Mouse (Mus musculus) liver, embryonic 11.5 days (tissue): Measurements from ENCODE around the gene Olfr692. TPM values are rescaled to one million over a fixed set of nuclear protein-coding genes. Genes with fewer than 3 reads are reported as not detected.
"Not testable (repeated sequence)": the region's sequence is repeated elsewhere in the genome, so short reads cannot be mapped to it uniquely, and the experiment has no call there.

Experiments
- ATAC-seq: fragments of 200-750 bp; cut with Nextera tagmentation; replicated peaks from 2 replicates; pipeline ENCODE4 v1.8.0; 2017; ENCODE audit warnings: moderate number of reproducible peaks, mild to moderate bottlenecking, moderate TSS enrichment, moderate library complexity; ENCODE audit not compliant: low FRiP score
- DNase-seq: peaks from one replicate; pipeline ENCODE4 v3.0.0-alpha.2; 2017; ENCODE audit warnings: low spot score
- H3K27ac ChIP-seq: fragments of 300-500 bp; sonication (generic); 2 replicates; pipeline ENCODE4 v1.5.1; 2014; ENCODE audit warnings: mild to moderate bottlenecking, low read depth, low read length, control low read depth
- H3K27me3 ChIP-seq: fragments of 300-500 bp; sonication (generic); replicated peaks from 2 replicates; pipeline ENCODE4 v1.6.1; 2014; ENCODE audit warnings: low read length, mixed read lengths; ENCODE audit not compliant: control insufficient read depth, insufficient read depth
- H3K36me3 ChIP-seq: fragments of 300-500 bp; sonication (generic); 2 replicates; pipeline ENCODE4 v1.6.1; 2014; ENCODE audit warnings: mild to moderate bottlenecking, low read length, moderate library complexity, mixed read lengths; ENCODE audit not compliant: control insufficient read depth, insufficient read depth
- H3K4me1 ChIP-seq: fragments of 300-500 bp; sonication (generic); replicated peaks from 2 replicates; pipeline ENCODE4 v1.6.1; 2014; ENCODE audit warnings: low read length, mixed read lengths; ENCODE audit not compliant: control insufficient read depth, insufficient read depth
- H3K4me2 ChIP-seq: fragments of 300-500 bp; sonication (generic); 2 replicates; pipeline ENCODE4 v1.6.1; 2014; ENCODE audit warnings: mild to moderate bottlenecking, control low read depth, moderate library complexity
- H3K4me3 ChIP-seq: fragments of 300-500 bp; sonication (generic); 2 replicates; pipeline ENCODE4 v1.5.1; 2014; ENCODE audit warnings: low read depth, low read length, control low read depth
- H3K9ac ChIP-seq: fragments of 300-500 bp; sonication (generic); 2 replicates; pipeline ENCODE4 v1.6.1; 2014; ENCODE audit warnings: low read depth, low read length, control low read depth
- H3K9me3 ChIP-seq: fragments of 300-500 bp; sonication (generic); 2 replicates; pipeline ENCODE4 v1.6.1; 2016; ENCODE audit warnings: low read length, inconsistent platforms, mixed read lengths; ENCODE audit not compliant: control insufficient read depth
- WGBS: fragments of 180-500 bp; shearing (Covaris S2); extraction: QIAGEN DNeasy Blood & Tissue Kit; methylation state at CpG from one replicate; pipeline ENCODE4 v1.1.7; 2014; 5-methylcytosine and 5-hydroxymethylcytosine counted together
- polyA plus RNA-seq: library from polyadenylated mRNA; unstranded; fragments of >200 nt; fragmentation: Nextera tagmentation; extraction: Ambion mirVana; gene quantifications from 2 replicates; pipeline ENCODE4 v1.2.1, GENCODE M21; 2014

Olfr692 gene
- polyA plus RNA-seq, 1 experiment from 2014 or later: not detected

DNA sequence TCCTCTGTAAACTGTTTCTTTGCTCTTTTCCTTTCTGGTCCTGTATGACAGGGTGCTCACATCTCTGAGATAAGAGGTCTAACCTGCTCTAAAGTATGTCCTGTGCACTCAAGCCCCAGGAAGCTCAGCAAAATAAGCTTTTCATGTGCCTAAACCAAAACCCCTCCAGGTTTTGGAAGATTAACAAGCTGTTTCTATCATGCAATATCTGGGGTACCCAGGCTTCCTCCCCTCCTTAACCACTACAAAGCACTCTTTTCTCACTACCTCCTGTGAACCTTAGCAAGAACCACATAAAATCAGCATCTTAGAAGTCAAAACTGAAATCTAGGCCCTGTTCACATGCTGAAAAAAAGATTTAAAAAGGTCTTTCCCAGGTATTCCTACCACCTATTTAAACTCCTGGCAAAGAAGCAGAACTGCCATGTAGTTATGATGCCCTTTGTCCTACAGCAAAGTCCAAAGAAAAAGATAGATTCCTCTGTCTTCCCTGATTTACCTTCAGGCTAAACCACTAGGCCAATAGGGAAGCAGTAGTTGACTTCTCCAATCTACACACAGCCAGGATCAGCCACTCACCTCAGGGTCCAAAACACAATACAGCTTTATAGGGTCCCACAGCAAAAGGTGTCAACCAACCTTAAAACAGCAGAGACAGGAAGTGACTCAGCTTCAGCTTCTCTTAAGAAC, 27.2 kb downstream of the Olfr692 start:
- Histone ChIP-seq H3K36me3 (no peaks in the 10 kb centered on the region), H3K9ac (no peak overlapping the region), H3K9me3 (no peaks in the 10 kb centered on the region), H3K4me3 (no peak overlapping the region), H3K27ac (no peak overlapping the region), H3K27me3 (no peaks in the 10 kb centered on the region), H3K4me1 (peaks cover 7% of the 10 kb centered on the region; the same call in 1 of the 2 replicates), H3K4me2 (no peak overlapping the region)
- no peak for DNase-seq
- no peak for ATAC-seq

DNA sequence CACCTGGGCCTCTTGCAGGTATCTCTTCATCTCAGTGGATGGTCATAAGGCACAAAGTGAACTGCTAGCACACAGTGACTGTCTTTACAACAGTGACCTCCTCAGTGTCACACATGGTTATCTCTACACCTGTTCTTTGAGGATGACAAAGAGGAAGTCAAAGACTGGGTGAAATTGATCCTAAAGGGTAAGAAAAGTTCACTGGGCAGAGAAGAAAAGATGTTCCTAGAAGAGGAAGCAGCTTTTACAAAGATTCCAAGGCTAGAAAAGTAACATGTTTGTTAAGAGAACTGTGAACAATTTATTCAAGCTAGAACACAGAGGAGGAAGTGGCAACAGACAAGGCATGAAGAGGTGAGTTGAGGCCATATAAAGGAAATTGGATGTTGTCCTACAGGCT, 28.1 kb downstream of the Olfr692 start:
- no peak overlapping the region for H3K9ac ChIP-seq
- peaks cover 7% of the 10 kb centered on the region; the same call in 1 of the 2 replicates for H3K4me1 ChIP-seq
- H3K9me3 ChIP-seq: no peaks in the 10 kb centered on the region
- DNase-seq (no peak), ATAC-seq (no peak)
- no peak overlapping the region for H3K4me2 ChIP-seq
- no peaks in the 10 kb centered on the region for H3K36me3 ChIP-seq
- no peak overlapping the region for H3K4me3 ChIP-seq
- no peaks in the 10 kb centered on the region for H3K27me3 ChIP-seq
- no peak overlapping the region for H3K27ac ChIP-seq

DNA sequence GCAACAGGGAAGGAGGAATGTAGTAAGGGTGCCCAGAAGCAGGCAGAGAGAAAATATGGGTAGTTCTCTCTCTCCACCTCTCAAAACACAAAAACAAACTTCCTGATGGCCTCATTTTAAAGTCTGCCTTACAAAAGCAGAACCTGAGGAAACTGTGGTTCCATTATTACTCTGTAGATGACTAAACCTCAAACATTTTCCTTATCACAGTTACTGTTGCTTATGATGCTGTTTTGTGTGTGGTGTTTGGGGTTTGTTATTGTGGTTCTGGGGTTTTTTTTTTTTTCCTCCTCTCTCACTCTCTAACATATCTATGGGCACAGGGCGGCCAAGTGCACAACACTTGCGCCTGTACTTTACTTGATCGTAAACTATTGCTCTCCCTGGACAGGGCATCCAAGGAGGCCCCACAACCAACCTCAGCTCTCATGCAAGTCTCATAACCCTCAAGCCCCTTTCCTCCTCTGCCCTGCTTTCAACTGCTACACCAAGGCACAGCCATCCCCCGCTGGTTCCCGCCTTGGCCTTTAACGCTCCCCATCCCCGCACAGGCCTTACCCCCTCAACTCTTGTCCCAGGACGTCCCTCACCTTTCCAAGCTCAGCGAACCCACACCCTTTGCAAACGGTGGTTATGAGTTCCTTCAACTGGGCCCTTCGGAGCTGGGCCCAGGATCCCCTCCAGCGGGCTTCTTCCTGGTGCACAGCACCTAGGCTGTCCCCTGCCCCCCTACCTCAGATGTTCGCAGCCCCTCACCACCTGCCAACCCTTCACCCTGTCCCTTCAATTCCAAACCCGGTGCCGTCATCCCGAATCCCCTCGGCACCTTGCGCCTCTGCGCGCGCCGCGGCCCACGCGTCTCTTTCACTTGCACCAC, 31.3 kb downstream of the Olfr692 start:
- peaks cover 7% of the 10 kb centered on the region; the same call in 1 of the 2 replicates for H3K4me1 ChIP-seq
- peak; percentile 16 for ATAC-seq
- WGBS: 2% methylated on average over 25 of the region's 25 CpGs
- peak overlapping the region; percentile 40 for H3K27ac ChIP-seq
- H3K4me3 ChIP-seq: peak overlapping the region; percentile 84
- H3K9ac ChIP-seq: peak overlapping the region; percentile 81
- H3K9me3 ChIP-seq: no peaks in the 10 kb centered on the region
- H3K4me2 ChIP-seq: peak overlapping the region; percentile 90
- H3K27me3 ChIP-seq: no peaks in the 10 kb centered on the region
- H3K36me3 ChIP-seq: no peaks in the 10 kb centered on the region
- no peak for DNase-seq

- Histone ChIP-seq H3K27me3 (no peaks in the 10 kb centered on the region), H3K9me3 (no peaks in the 10 kb centered on the region), H3K4me3 (peak within 1 kb of the TSS; percentile 84), H3K4me1 (peaks cover 7% of the 10 kb centered on the region; the same call in 1 of the 2 replicates), H3K27ac (peak within 1 kb of the TSS; percentile 75), H3K4me2 (peak within 1 kb of the TSS; percentile 90), H3K36me3 (no peaks in the 10 kb centered on the region), H3K9ac (peak within 1 kb of the TSS; percentile 81)
- under 1% methylated on average over 53 of the region's 55 CpGs for WGBS
- ATAC-seq: peak; percentile 97
- DNase-seq: peak; percentile 100
Measured at GRCm38 (mm10) chr7:105399935-105400624, 32.0 kb downstream of the Olfr692 start, which contains the start of gene Fam160a2. Fam160a2 (minus strand) TSS chr7:105400054.

DNA sequence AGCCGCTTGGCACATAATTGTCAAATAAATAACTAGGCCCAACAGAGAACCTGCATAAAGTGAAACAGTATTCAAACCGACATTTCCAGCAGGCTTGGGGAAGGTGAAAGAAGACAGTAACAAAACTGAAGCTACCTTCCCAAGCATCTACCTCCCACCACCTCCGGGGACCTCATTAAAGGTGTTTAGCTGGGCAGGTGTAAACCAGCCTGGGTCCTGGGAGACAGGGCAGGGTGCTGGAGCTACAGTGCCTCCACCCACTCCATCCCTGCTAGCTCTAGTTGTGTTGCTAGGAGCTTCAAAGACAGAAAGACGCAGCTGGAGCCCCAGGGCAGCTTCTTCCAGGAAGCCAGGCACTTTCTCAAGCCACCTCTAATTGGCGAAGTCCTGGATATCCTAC, 36.2 kb downstream of the Olfr692 start, which contains the start of gene Cnga4:
Gene Cnga4 (plus strand): TSS at position 301 of the 400 bp plus-strand sequence.
- no peak within 1 kb of the TSS for H3K9ac ChIP-seq
- no peak for ATAC-seq
- H3K4me2 ChIP-seq: no peak within 1 kb of the TSS
- H3K27ac ChIP-seq: no peak within 1 kb of the TSS
- no peaks in the 10 kb centered on the region for H3K27me3 ChIP-seq
- H3K4me1 ChIP-seq: no peaks in the 10 kb centered on the region
- no peaks in the 10 kb centered on the region for H3K9me3 ChIP-seq
- WGBS: 72% methylated on average over 5 of the region's 5 CpGs
- no peaks in the 10 kb centered on the region for H3K36me3 ChIP-seq
- H3K4me3 ChIP-seq: no peak within 1 kb of the TSS
- no peak for DNase-seq

DNA sequence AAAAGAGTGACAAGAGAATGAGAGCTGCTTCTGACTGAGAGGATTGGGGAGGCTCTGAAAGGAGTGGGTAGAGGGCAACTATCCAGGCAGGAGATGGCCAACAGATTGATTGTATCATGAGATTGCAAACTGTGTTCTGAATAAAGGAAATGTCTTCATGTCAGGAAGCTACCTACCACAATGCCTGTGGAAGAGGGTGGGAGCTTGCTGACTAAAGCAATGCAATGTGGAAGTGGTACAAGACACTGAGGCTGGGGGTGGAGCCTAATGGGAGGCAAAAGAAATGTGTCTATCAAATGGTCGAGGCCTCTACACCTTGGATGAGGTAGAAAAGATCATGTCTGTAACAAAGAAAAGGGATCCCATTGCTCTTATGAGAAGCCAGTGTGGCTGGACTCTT, 38.3 kb downstream of the Olfr692 start:
- no peak for ATAC-seq
- Histone ChIP-seq H3K27ac (no peak overlapping the region), H3K4me1 (no peaks in the 10 kb centered on the region), H3K4me2 (no peak overlapping the region), H3K9ac (no peak overlapping the region), H3K9me3 (no peaks in the 10 kb centered on the region), H3K36me3 (no peaks in the 10 kb centered on the region), H3K4me3 (no peak overlapping the region), H3K27me3 (no peaks in the 10 kb centered on the region)
- no peak for DNase-seq
- WGBS: 70% methylated on average over 1 of the region's 1 CpGs

- H3K27me3 ChIP-seq, H3K4me2 ChIP-seq, H3K4me1 ChIP-seq, H3K4me3 ChIP-seq, ATAC-seq, H3K27ac ChIP-seq, H3K9ac ChIP-seq, H3K9me3 ChIP-seq, H3K36me3 ChIP-seq: not testable (repeated sequence)
- DNase-seq: peak; percentile 51
- 59% methylated on average over 8 of the region's 8 CpGs for WGBS
Measured at GRCm38 (mm10) chr7:105411874-105412632, 44.0 kb downstream of the Olfr692 start.

DNA sequence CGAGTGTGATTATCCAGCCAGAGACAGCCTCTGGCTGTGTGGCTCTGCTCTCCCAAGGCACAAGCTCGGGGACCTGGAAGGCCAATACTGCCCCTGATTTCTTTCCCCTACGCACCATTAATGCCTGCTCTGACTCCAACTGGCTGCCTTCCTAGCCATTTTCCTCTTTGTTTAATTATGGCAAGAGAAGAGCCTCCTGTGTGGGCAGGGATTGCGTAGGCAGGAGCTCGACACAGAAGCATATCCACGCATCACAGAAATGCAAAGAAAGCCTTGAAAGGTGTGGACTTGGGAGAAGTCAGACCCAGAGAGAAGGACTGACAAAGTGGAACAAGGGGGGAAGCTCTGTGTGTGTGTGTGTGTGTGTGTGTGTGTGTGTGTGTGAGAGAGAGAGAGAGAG, 46.4 kb downstream of the Olfr692 start:
- Histone ChIP-seq H3K9me3 (no peaks in the 10 kb centered on the region), H3K9ac (no peak overlapping the region), H3K36me3 (no peaks in the 10 kb centered on the region), H3K4me1 (no peaks in the 10 kb centered on the region), H3K4me2 (no peak overlapping the region), H3K27me3 (0 out of 2 replicates have a peak, but pooled peaks cover 3% of the 10 kb centered on the region), H3K27ac (no peak overlapping the region), H3K4me3 (no peak overlapping the region)
- no peak for DNase-seq
- no peak for ATAC-seq
- 55% methylated on average over 6 of the region's 6 CpGs for WGBS
